Mouse (Mus musculus) cerebellum, postnatal 4 days (tissue): ENCODE results near the gene Stac2.

ENCODE experiments used
- DNase-seq, 2 experiments: peaks; one replicate each; pipeline ENCODE4 v3.0.0; 2022; ENCODE audit warnings: low spot score in 2 of 2, mixed read lengths in 1 of 2

Gene Stac2

DNA sequence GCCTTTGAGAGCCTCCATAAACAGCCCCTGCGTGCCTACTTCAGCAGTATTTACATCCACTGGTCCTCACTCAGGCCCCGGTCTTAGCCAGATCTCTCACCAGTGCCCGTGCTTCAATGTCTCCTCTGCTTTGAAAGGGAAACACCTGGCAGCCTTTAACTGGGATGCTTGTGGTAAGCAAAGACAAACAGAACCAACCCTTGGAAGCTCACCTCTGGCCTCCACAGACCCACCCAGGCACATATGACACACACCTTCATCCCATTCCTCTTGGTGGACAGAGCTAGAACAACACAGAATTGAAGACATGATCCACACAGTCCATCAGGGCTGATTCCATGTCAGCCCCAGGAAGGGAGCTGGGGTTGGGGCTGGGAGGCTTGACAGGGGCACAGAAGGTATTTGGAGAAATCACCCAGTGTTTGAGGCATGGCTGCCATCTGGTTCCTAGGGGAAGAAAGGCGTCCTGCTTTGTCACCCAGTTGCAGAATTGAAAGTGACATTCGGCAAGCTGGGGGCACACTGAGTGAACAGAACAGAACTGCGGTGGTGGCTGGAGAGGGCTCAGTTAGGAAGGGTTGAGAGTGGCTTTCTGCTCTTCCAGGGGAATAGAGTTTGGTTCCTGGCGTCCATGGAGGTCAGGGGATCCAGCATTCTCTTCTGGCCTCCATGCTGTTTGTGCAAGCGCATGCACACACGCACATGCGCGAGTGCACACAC, 55.0 kb downstream of the Stac2 start:
- no peak for DNase-seq

DNA sequence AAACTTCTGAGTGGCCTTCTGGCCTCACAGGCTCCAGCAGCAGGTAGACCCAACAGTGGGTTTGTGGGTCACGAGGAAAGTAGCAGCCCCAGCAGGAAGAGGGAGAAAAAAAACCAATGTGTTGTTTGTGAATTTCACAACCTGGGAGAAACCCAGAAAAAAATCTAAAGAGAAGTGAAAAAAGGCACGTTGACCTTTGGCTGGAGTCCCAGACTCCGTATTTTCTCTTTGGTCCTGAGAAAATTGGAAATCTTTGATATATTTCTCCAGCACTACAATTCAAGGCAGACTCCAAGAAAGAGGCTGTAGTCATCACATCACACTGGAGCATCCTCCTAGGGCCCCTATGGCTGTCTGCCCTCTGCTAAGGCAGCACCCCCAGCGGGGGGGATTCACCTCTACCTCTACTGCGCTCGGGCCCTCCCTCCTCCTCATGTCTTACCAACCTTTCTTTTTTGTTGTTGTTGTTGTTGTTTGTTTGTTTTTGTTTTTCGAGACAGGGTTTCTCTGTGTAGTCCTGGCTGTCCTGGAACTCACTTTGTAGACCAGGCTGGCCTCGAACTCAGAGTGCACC, 55.8 kb downstream of the Stac2 start:
- no peak for DNase-seq

DNA sequence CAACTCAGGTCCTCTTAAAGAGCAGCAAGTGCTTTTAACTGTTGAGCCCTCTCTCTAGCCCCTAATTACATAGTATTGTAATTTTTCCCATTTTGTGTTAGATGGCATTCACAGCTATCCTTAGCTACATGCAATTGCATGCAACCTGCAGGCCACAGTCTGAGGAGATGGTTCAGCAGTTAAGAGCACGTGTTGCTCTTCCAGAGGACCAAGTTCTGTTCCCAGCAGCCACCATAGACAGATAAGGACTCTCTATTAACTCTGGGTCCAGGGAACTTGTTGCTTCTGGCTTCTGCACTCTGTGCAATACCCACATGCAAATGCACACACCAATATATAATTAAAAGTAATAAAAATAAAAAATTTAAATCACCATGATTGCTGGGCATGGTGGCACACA, 56.6 kb downstream of the Stac2 start:
- no peak for DNase-seq

DNA sequence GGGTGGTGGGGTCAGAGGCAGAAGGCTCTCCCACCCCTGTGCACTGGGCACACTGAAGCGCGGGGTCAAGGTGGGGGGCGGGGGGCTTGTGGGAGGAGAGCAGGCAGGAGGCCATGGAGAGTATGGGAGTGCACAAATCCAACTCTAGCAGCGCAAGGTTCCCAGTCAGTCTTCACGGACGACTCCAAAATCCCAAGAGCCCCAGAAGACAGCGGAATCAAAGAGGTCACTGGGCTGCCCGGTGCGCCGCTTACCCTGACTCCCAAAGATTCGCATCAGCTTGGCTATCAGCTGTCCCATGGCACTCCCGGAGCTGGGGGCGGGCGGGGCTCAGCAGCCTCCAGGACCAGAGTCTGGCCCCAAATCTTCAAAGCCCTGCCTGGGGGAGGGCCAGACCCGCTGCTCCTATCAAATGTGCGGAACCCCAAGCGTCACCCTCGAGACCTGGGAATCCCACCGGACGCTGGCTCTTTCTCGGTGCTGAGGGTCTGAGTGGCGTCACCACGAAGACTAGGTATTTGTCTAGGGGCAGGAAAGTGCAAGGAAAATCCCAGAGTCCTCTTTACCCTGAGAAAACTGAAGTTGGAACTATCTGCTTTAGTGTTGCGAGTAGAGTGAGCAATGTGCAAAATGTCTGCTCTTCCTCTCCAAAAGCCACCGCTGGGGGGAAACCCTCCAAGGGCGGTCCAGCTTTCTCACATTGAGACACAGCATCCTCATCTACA, 57.5 kb downstream of the Stac2 start, which contains the start of gene Arl5c:
Arl5c (minus strand) TSS at position 618 of the 725 bp plus-strand sequence.
- DNase-seq, result no peak

DNA sequence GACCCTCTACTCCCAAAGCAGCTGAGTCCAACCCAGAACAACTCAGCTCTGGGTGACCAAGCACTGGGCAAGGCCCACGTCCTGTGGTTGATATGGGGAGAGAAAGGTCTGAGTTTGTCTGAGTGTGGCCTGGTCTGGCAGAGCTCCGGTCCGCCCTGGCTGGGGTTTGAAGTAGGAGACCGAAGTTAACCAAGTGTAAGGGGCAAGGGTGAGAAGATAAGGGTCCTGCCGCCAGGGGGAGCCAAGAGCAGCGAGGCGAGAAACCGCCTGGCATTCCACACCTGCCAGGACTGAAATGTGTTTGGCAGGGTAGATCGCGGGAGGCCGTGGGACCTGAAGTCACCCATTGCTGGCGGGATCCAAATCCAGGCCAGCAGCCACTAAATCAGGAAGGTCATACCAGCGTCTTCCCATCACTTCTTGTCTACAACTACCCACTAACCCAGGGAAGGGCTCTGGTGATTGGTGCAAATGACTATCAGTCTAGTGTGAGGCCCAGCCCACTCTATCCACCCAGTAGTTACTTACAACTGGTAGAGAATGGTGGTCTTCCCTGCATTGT, 58.6 kb downstream of the Stac2 start:
- peak; percentile 43 to 59 for DNase-seq

DNA sequence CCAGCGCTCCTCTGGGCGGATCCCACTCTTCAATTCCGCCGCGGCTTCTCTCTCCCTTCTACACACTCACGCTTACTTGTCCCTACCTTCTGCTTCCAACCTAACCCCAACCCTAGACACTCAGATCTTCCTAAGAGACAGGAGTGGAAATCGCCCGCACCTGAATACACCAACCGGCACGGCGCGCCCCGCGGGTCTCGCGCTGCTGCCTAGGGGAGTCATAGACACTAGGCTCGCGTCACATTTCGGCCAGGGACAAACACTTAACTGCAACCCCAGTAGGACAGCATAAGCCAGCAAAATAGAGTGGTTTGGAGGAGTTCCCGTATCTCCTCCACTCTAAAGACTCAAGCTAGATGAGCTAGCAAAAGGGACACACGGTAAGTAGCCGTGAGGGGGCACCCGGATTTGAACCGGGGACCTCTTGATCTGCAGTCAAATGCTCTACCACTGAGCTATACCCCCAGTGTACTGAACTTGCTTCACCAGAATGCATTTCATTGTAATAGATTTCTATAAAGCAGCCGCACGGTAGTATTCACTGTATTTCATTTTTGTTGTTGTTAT, 64.6 kb downstream of the Stac2 start:
- peak; percentile 58 to 82 for DNase-seq

DNA sequence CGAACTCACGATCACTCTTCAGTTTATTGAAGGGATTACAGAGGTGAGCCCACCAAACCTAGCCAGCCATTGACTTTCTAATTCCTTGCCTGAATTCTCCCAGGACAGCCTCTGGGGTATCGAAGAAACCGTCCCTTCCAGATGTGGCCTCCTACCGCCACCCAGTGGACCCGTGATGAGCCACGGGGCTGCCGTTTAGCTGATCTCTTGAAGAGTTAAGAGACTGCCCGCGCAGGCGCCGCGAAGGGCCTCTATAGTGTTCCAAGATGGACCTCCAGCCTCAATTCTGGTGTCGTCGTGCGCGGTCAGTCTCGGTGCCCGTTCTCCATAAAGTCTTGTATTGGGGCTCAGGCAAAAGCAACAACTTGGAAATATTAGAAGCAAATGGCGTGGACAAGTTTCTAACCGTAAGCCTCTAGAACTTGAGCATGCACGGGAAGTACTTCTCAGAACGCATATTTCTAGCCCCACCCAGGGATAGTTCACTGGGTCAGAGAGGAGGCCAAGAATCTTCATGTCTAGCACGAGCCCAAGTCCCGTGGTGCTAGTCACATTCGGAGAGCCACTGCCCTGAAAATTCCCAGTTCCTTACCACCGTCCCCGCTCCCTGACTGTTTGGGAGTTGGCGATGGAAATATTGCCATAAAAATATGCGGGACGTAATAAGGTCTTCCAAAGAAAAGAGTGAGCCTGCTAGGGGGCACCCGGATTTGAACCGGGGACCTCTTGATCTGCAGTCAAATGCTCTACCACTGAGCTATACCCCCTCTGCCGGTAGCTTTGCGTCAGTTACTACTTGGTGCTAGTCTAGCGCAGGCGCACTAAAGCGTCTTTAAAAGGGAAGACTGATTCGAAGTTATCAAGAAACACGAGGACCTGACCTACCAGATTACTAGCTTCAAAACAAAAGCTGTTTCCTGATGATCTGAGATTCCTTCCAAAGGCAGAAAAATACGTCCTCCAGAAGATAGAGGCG, 65.4 kb downstream of the Stac2 start:
- peak; percentile 86 to 96 for DNase-seq

DNA sequence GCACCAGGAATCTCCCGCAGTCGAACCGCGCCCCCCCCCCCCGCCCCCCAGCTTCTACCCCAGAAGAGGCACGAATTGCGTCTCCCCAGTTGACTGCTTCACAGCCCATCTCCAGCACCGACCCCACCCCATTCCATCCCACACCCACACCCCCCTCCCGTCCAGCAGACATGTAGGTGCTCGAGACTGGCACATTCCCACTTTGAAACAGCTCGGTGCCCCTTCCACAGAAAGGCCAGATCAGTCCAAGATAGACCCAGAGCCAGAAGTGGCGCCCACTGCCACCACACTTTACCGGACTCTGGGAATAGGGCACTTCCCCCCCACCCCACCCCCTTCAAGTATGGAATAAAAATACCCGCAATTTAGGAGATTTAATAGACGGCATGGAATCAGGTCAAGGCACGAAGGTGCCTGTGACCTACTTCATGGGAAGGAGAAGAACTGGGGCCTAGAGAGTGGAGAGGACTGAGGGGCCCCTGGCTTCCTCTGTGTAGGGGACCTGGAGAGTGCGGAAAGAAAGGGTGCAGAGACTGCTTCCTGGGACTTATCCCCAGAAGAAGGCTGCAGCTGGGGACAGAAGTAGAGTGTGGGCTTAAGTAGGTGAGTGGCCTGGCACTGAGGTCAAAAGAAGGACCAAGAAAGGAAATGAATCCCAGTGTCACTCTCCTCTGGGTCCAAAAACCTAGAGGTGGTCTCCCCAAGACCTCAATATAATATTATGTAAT, 66.4 kb downstream of the Stac2 start:
- no peak for DNase-seq
